Mouse (Mus musculus) neural tube, embryonic 14.5 days (tissue): ENCODE results near the gene Wdr35. TPM values are rescaled to one million over a fixed set of nuclear protein-coding genes. Genes with fewer than 3 reads are reported as not detected.
"Not testable (repeated sequence)": the region's sequence is repeated elsewhere in the genome, so short reads cannot be mapped to it uniquely, and the experiment has no call there.

Experiments used
- ATAC-seq: fragments of 200-750 bp; cut with Nextera tagmentation; 2 replicates; pipeline ENCODE4 v1.8.0; 2017; ENCODE audit warnings: low read depth, mild to moderate bottlenecking, moderate TSS enrichment, moderate library complexity
- H3K27ac ChIP-seq: fragments of 300-500 bp; sonication (generic); 2 replicates; pipeline ENCODE4 v1.5.1; 2014; ENCODE audit warnings: low read depth, mild to moderate bottlenecking, control low read depth, low read length, moderate library complexity, mixed read lengths
- H3K27me3 ChIP-seq: fragments of 300-500 bp; sonication (generic); 2 replicates; pipeline ENCODE4 v1.6.1; 2014; ENCODE audit warnings: low read length; ENCODE audit not compliant: control insufficient read depth, insufficient read depth
- H3K36me3 ChIP-seq: fragments of 300-500 bp; sonication (generic); 2 replicates; pipeline ENCODE4 v1.6.1; 2014; ENCODE audit warnings: low read length, mixed read lengths; ENCODE audit not compliant: control insufficient read depth, insufficient read depth
- H3K4me1 ChIP-seq: fragments of 300-500 bp; sonication (generic); 2 replicates; pipeline ENCODE4 v1.6.1; 2014; ENCODE audit warnings: low read length; ENCODE audit not compliant: control insufficient read depth, insufficient read depth
- H3K4me2 ChIP-seq: fragments of 300-500 bp; sonication (generic); 2 replicates; pipeline ENCODE4 v1.6.1; 2014; ENCODE audit warnings: mild to moderate bottlenecking, low read depth, low read length, control low read depth
- H3K4me3 ChIP-seq: fragments of 300-500 bp; sonication (generic); 2 replicates; pipeline ENCODE4 v1.5.1; 2014; ENCODE audit warnings: low read depth, low read length, control low read depth, mixed read lengths
- H3K9ac ChIP-seq: fragments of 300-500 bp; sonication (generic); replicated peaks from 2 replicates; pipeline ENCODE4 v1.6.1; 2014; ENCODE audit warnings: low read depth, mild to moderate bottlenecking, control low read depth, low read length, mixed read lengths
- H3K9me3 ChIP-seq: fragments of 300-500 bp; sonication (generic); 2 replicates; pipeline ENCODE4 v1.6.1; 2016; ENCODE audit warnings: low read length; ENCODE audit not compliant: control insufficient read depth
- WGBS: fragments of 180-500 bp; shearing (Covaris S2); extraction: QIAGEN DNeasy Blood & Tissue Kit; methylation state at CpG from one replicate; pipeline ENCODE4 v1.1.7; 2014; 5-methylcytosine and 5-hydroxymethylcytosine counted together
- polyA plus RNA-seq: library from polyadenylated mRNA; unstranded; fragments of >200 nt; fragmentation: Nextera tagmentation; extraction: Ambion mirVana; gene quantifications from 2 replicates; pipeline ENCODE4 v1.2.1, GENCODE M21; 2014

Gene Wdr35
- 19.6 and 21.7 TPM in 2 replicates for polyA plus RNA-seq

- under 1% methylated on average over 45 of the region's 45 CpGs for WGBS
- H3K9me3 ChIP-seq, result no peaks in the 10 kb centered on the region
- no peaks in the 10 kb centered on the region for H3K4me1 ChIP-seq
- H3K27ac ChIP-seq, result peak within 1 kb of the TSS; percentile 80
- H3K9ac ChIP-seq, result peak within 1 kb of the TSS; percentile 52
- ATAC-seq, result peak; percentile 98
- H3K4me2 ChIP-seq, result peak within 1 kb of the TSS; percentile 84
- H3K27me3 ChIP-seq, result no peaks in the 10 kb centered on the region
- H3K36me3 ChIP-seq, result peaks cover 6% of the 10 kb centered on the region
- peak within 1 kb of the TSS; percentile 69 for H3K4me3 ChIP-seq
Measured at GRCm38 (mm10) chr12:8973820-8974465, at the start of gene Wdr35. TSS of gene Wdr35 (plus strand) at chr12:8973892.

GRCm38 (mm10) chr12:8927652-8928051 lies 46.0 kb upstream of the Wdr35 start:
- no peak for ATAC-seq
- WGBS, result 98% methylated on average over 3 of the region's 3 CpGs

GRCm38 (mm10) chr12:8928766-8929165 lies 44.9 kb upstream of the Wdr35 start:
- no peak overlapping the region for H3K27ac ChIP-seq
- peaks cover 9% of the 10 kb centered on the region for H3K4me1 ChIP-seq
- 79% methylated on average over 4 of the region's 4 CpGs for WGBS
- no peak for ATAC-seq
- no peak overlapping the region for H3K9ac ChIP-seq
- no peak overlapping the region for H3K4me3 ChIP-seq
- no peaks in the 10 kb centered on the region for H3K9me3 ChIP-seq
- H3K36me3 ChIP-seq, result no peaks in the 10 kb centered on the region
- no peak overlapping the region for H3K4me2 ChIP-seq
- H3K27me3 ChIP-seq, result no peaks in the 10 kb centered on the region

More at GRCm38 (mm10) chr12:8927652-8928051, 46.0 kb upstream of the Wdr35 start:
- H3K27me3 ChIP-seq, result no peaks in the 10 kb centered on the region
- no peak overlapping the region for H3K9ac ChIP-seq
- H3K27ac ChIP-seq, result no peak overlapping the region
- H3K9me3 ChIP-seq, result no peaks in the 10 kb centered on the region
- H3K4me1 ChIP-seq, result peaks cover 19% of the 10 kb centered on the region
- no peak overlapping the region for H3K4me3 ChIP-seq
- H3K36me3 ChIP-seq, result no peaks in the 10 kb centered on the region
- H3K4me2 ChIP-seq, result no peak overlapping the region

GRCm38 (mm10) chr12:8931083-8931482 lies 42.6 kb upstream of the Wdr35 start:
- Histone ChIP-seq H3K9ac (no peak overlapping the region), H3K27me3 (no peaks in the 10 kb centered on the region), H3K4me3 (no peak overlapping the region), H3K36me3 (peaks cover 14% of the 10 kb centered on the region; the same call in 1 of the 2 replicates), H3K27ac (no peak overlapping the region), H3K9me3 (no peaks in the 10 kb centered on the region), H3K4me1 (no peaks in the 10 kb centered on the region), H3K4me2 (no peak overlapping the region)
- WGBS, result 88% methylated on average over 4 of the region's 4 CpGs
- ATAC-seq, result no peak

GRCm38 (mm10) chr12:8935349-8935748 lies 38.3 kb upstream of the Wdr35 start:
- Histone ChIP-seq H3K27me3 (no peaks in the 10 kb centered on the region), H3K9me3 (no peaks in the 10 kb centered on the region), H3K4me1 (no peaks in the 10 kb centered on the region), H3K4me3 (no peak overlapping the region), H3K4me2 (no peak overlapping the region), H3K36me3 (peaks cover 42% of the 10 kb centered on the region), H3K27ac (no peak overlapping the region), H3K9ac (no peak overlapping the region)
- peak; percentile 77; the same call in 1 of the 2 replicates for ATAC-seq
- WGBS, result 46% methylated on average over 5 of the region's 5 CpGs

GRCm38 (mm10) chr12:8936210-8936609 lies 37.5 kb upstream of the Wdr35 start:
- H3K27ac ChIP-seq, H3K27me3 ChIP-seq, ATAC-seq, H3K4me2 ChIP-seq, H3K9me3 ChIP-seq, H3K9ac ChIP-seq, H3K4me1 ChIP-seq, H3K4me3 ChIP-seq: not testable (repeated sequence)
- H3K36me3 ChIP-seq, result peaks cover 42% of the 10 kb centered on the region
- 85% methylated on average over 4 of the region's 4 CpGs for WGBS

- ATAC-seq, result no peak
- H3K36me3 ChIP-seq, result peaks cover 42% of the 10 kb centered on the region
Measured at GRCm38 (mm10) chr12:8939490-8939889, 34.2 kb upstream of the Wdr35 start.

GRCm38 (mm10) chr12:8940011-8941005 lies 33.4 kb upstream of the Wdr35 start:
- Histone ChIP-seq H3K36me3 (peaks cover 34% of the 10 kb centered on the region), H3K4me3 (no peak overlapping the region), H3K9me3 (no peaks in the 10 kb centered on the region), H3K27me3 (no peaks in the 10 kb centered on the region), H3K4me1 (no peaks in the 10 kb centered on the region), H3K4me2 (no peak overlapping the region), H3K27ac (no peak overlapping the region), H3K9ac (no peak overlapping the region)
- WGBS, result 69% methylated on average over 12 of the region's 12 CpGs
- ATAC-seq, result no peak

More at GRCm38 (mm10) chr12:8939490-8939889, 34.2 kb upstream of the Wdr35 start:
- H3K9me3 ChIP-seq, result no peaks in the 10 kb centered on the region
- WGBS, result 96% methylated on average over 4 of the region's 4 CpGs
- H3K4me2 ChIP-seq, result no peak overlapping the region
- no peaks in the 10 kb centered on the region for H3K27me3 ChIP-seq
- H3K27ac ChIP-seq, result no peak overlapping the region
- H3K4me1 ChIP-seq, result no peaks in the 10 kb centered on the region
- H3K9ac ChIP-seq, result no peak overlapping the region
- H3K4me3 ChIP-seq, result no peak overlapping the region
